Mouse (Mus musculus): ENCODE measurements at regions not wholly inside any gene's neighbourhood (a gene's known extent, or its start where the extent isn't known, plus 50 kb on each side); places are given as distances from the start of the nearest gene placed in this dataset.

- DNase-seq (ENCODE audit: low spot score), result no peak
Observed at GRCm38 (mm10) chr9:33915349-33916056, 570.2 kb upstream of the Kirrel3 start.

GRCm38 (mm10) chr9:33930286-33930685, 555.4 kb upstream of the Kirrel3 start:
- no peak for DNase-seq (ENCODE audit: low spot score)

- DNase-seq (ENCODE audit: low spot score), result no peak
Observed at GRCm38 (mm10) chr9:33934071-33934470, 551.6 kb upstream of the Kirrel3 start.

- no peak for DNase-seq (ENCODE audit: low spot score)
Observed at GRCm38 (mm10) chr9:33954319-33954718, 531.4 kb upstream of the Kirrel3 start.
